Mouse (Mus musculus) neural tube, embryonic 13.5 days (tissue): ENCODE measurements around the gene Mdk. TPM values are rescaled to one million over a fixed set of nuclear protein-coding genes. Genes with fewer than 3 reads are reported as not detected.

Experiments used
- ATAC-seq: fragments of 200-750 bp; cut with Nextera tagmentation; 2 replicates; pipeline ENCODE4 v1.8.0; 2017; ENCODE audit warnings: low read depth, mild to moderate bottlenecking, moderate TSS enrichment, moderate library complexity
- H3K27ac ChIP-seq: fragments of 300-500 bp; sonication (generic); replicated peaks from 2 replicates; pipeline ENCODE4 v1.5.1; 2015; ENCODE audit warnings: moderate library complexity, mild to moderate bottlenecking, inconsistent platforms
- H3K27me3 ChIP-seq: fragments of 300-500 bp; sonication (generic); 2 replicates; pipeline ENCODE4 v1.6.1; 2015; ENCODE audit warnings: mild to moderate bottlenecking, inconsistent platforms
- H3K36me3 ChIP-seq: fragments of 300-500 bp; sonication (generic); 2 replicates; pipeline ENCODE4 v1.6.1; 2015; ENCODE audit warnings: mild to moderate bottlenecking, inconsistent platforms
- H3K4me1 ChIP-seq: fragments of 300-500 bp; sonication (generic); replicated peaks from 2 replicates; pipeline ENCODE4 v1.6.1; 2015; ENCODE audit warnings: inconsistent platforms
- H3K4me2 ChIP-seq: fragments of 300-500 bp; sonication (generic); 2 replicates; pipeline ENCODE4 v1.6.1; 2015; ENCODE audit warnings: inconsistent platforms, mild to moderate bottlenecking, moderate library complexity
- H3K4me3 ChIP-seq: fragments of 300-500 bp; sonication (generic); 2 replicates; pipeline ENCODE4 v1.5.1; 2015; ENCODE audit warnings: mild to moderate bottlenecking, inconsistent platforms
- H3K9ac ChIP-seq: fragments of 300-500 bp; sonication (generic); 2 replicates; pipeline ENCODE4 v1.6.1; 2015; ENCODE audit warnings: moderate library complexity, mild to moderate bottlenecking, inconsistent platforms
- H3K9me3 ChIP-seq: fragments of 300-500 bp; sonication (generic); 2 replicates; pipeline ENCODE4 v1.6.1; 2016; ENCODE audit warnings: inconsistent platforms
- WGBS: fragments of 180-500 bp; shearing (Covaris S2); methylation state at CpG from one replicate; pipeline ENCODE4 v1.1.7; 2015; 5-methylcytosine and 5-hydroxymethylcytosine counted together
- polyA plus RNA-seq: library from polyadenylated mRNA; unstranded; fragments of >200 nt; fragmentation: Nextera tagmentation; extraction: Ambion mirVana; gene quantifications from 2 replicates; pipeline ENCODE4 v1.2.1, GENCODE M21; 2015

Mdk gene
- polyA plus RNA-seq, 1 experiment from 2014 or later = 289 TPM

- Histone ChIP-seq H3K4me2 (peak overlapping the region; percentile 85), H3K9me3 (no peaks in the 10 kb centered on the region), H3K27me3 (peaks cover 9% of the 10 kb centered on the region; the same call in 1 of the 2 replicates), H3K36me3 (no peaks in the 10 kb centered on the region), H3K27ac (no peak overlapping the region), H3K4me3 (peak overlapping the region; percentile 12; the same call in 1 of the 2 replicates), H3K4me1 (peaks cover 31% of the 10 kb centered on the region), H3K9ac (peak overlapping the region; percentile 53; the same call in 1 of the 2 replicates)
- WGBS = 23% methylated on average over 20 of the region's 20 CpGs
- ATAC-seq = no peak
Observed at GRCm38 (mm10) chr2:91965417-91965816, 33.3 kb upstream of the Mdk start.

- no peak for ATAC-seq
- H3K9me3 ChIP-seq = no peaks in the 10 kb centered on the region
- WGBS = 81% methylated on average over 3 of the region's 3 CpGs
- peak overlapping the region; percentile 85 for H3K4me2 ChIP-seq
- no peak overlapping the region; the same call in 1 of the 2 replicates for H3K4me3 ChIP-seq
- H3K9ac ChIP-seq = no peak overlapping the region
- peaks cover 38% of the 10 kb centered on the region for H3K4me1 ChIP-seq
- H3K27me3 ChIP-seq = peaks cover 9% of the 10 kb centered on the region; the same call in 1 of the 2 replicates
- no peaks in the 10 kb centered on the region for H3K36me3 ChIP-seq
- H3K27ac ChIP-seq = no peak overlapping the region
Observed at GRCm38 (mm10) chr2:91964610-91965204, 32.6 kb upstream of the Mdk start.

GRCm38 (mm10) chr2:91963443-91963932, 31.4 kb upstream of the Mdk start:
- under 1% methylated on average over 47 of the region's 57 CpGs for WGBS
- no peaks in the 10 kb centered on the region for H3K36me3 ChIP-seq
- H3K4me1 ChIP-seq = peaks cover 50% of the 10 kb centered on the region
- H3K27me3 ChIP-seq = peaks cover 9% of the 10 kb centered on the region; the same call in 1 of the 2 replicates
- ATAC-seq = peak; percentile 94
- H3K9ac ChIP-seq = peak overlapping the region; percentile 93
- H3K4me2 ChIP-seq = peak overlapping the region; percentile 85
- H3K4me3 ChIP-seq = peak overlapping the region; percentile 82
- peak overlapping the region; percentile 85 for H3K27ac ChIP-seq
- no peaks in the 10 kb centered on the region for H3K9me3 ChIP-seq

- peak; percentile 69 for ATAC-seq
- H3K4me3 ChIP-seq = peak overlapping the region; percentile 82
- H3K27ac ChIP-seq = peak overlapping the region; percentile 85
- H3K36me3 ChIP-seq = no peaks in the 10 kb centered on the region
- under 1% methylated on average over 39 of the region's 39 CpGs for WGBS
- no peaks in the 10 kb centered on the region for H3K9me3 ChIP-seq
- peak overlapping the region; percentile 85 for H3K4me2 ChIP-seq
- peaks cover 9% of the 10 kb centered on the region; the same call in 1 of the 2 replicates for H3K27me3 ChIP-seq
- H3K9ac ChIP-seq = peak overlapping the region; percentile 93
- H3K4me1 ChIP-seq = peaks cover 53% of the 10 kb centered on the region
Observed at GRCm38 (mm10) chr2:91962864-91963401, 30.8 kb upstream of the Mdk start.

GRCm38 (mm10) chr2:91961901-91962761, 30.0 kb upstream of the Mdk start:
- 58% methylated on average over 4 of the region's 4 CpGs for WGBS
- no peaks in the 10 kb centered on the region for H3K36me3 ChIP-seq
- peaks cover 9% of the 10 kb centered on the region; the same call in 1 of the 2 replicates for H3K27me3 ChIP-seq
- H3K4me3 ChIP-seq = peak overlapping the region; percentile 82
- H3K4me2 ChIP-seq = peak overlapping the region; percentile 85
- peaks cover 61% of the 10 kb centered on the region for H3K4me1 ChIP-seq
- ATAC-seq = no peak
- H3K27ac ChIP-seq = no peak overlapping the region
- peak overlapping the region; percentile 93 for H3K9ac ChIP-seq
- H3K9me3 ChIP-seq = no peaks in the 10 kb centered on the region

GRCm38 (mm10) chr2:91960459-91960858, 28.4 kb upstream of the Mdk start:
- 84% methylated on average over 5 of the region's 5 CpGs for WGBS
- Histone ChIP-seq H3K9ac (no peak overlapping the region), H3K4me1 (peaks cover 63% of the 10 kb centered on the region), H3K36me3 (no peaks in the 10 kb centered on the region), H3K4me2 (no peak overlapping the region), H3K9me3 (no peaks in the 10 kb centered on the region), H3K27ac (no peak overlapping the region), H3K4me3 (no peak overlapping the region), H3K27me3 (peaks cover 4% of the 10 kb centered on the region; the same call in 1 of the 2 replicates)
- ATAC-seq = no peak

- Histone ChIP-seq H3K4me3 (no peak overlapping the region), H3K27ac (no peak overlapping the region), H3K4me1 (peaks cover 66% of the 10 kb centered on the region), H3K9me3 (no peaks in the 10 kb centered on the region), H3K9ac (no peak overlapping the region), H3K4me2 (no peak overlapping the region), H3K27me3 (no peaks in the 10 kb centered on the region; the same call in 1 of the 2 replicates), H3K36me3 (no peaks in the 10 kb centered on the region)
- 65% methylated on average over 11 of the region's 11 CpGs for WGBS
- ATAC-seq = no peak
Observed at GRCm38 (mm10) chr2:91959544-91960410, 27.7 kb upstream of the Mdk start.

GRCm38 (mm10) chr2:91958701-91959457, 26.8 kb upstream of the Mdk start:
- no peaks in the 10 kb centered on the region for H3K27me3 ChIP-seq
- H3K4me2 ChIP-seq = no peak overlapping the region
- WGBS = 49% methylated on average over 10 of the region's 10 CpGs
- no peak overlapping the region for H3K4me3 ChIP-seq
- no peaks in the 10 kb centered on the region for H3K9me3 ChIP-seq
- H3K27ac ChIP-seq = no peak overlapping the region
- 0 out of 2 replicates have a peak overlapping the region, but pooled peaks have one; percentile 12 for H3K9ac ChIP-seq
- no peaks in the 10 kb centered on the region for H3K36me3 ChIP-seq
- H3K4me1 ChIP-seq = peaks cover 72% of the 10 kb centered on the region
- ATAC-seq = no peak

- Histone ChIP-seq H3K36me3 (no peaks in the 10 kb centered on the region), H3K4me1 (peaks cover 79% of the 10 kb centered on the region), H3K9me3 (no peaks in the 10 kb centered on the region), H3K4me3 (no peak overlapping the region), H3K4me2 (no peak overlapping the region), H3K27ac (no peak overlapping the region), H3K9ac (no peak overlapping the region), H3K27me3 (no peaks in the 10 kb centered on the region)
- no peak for ATAC-seq
- WGBS = 86% methylated on average over 8 of the region's 8 CpGs
Observed at GRCm38 (mm10) chr2:91958049-91958448, 26.0 kb upstream of the Mdk start.

GRCm38 (mm10) chr2:91957096-91957495, 25.0 kb upstream of the Mdk start:
- Histone ChIP-seq H3K36me3 (no peaks in the 10 kb centered on the region), H3K4me1 (peaks cover 70% of the 10 kb centered on the region), H3K9me3 (no peaks in the 10 kb centered on the region), H3K4me2 (no peak overlapping the region), H3K9ac (no peak overlapping the region; the same call in 1 of the 2 replicates), H3K27me3 (no peaks in the 10 kb centered on the region), H3K27ac (peak overlapping the region; percentile 49; the same call in 1 of the 2 replicates), H3K4me3 (no peak overlapping the region)
- peak; percentile 64 for ATAC-seq
- 35% methylated on average over 4 of the region's 4 CpGs for WGBS

GRCm38 (mm10) chr2:91955875-91956274, 23.8 kb upstream of the Mdk start:
- H3K27ac ChIP-seq = no peak overlapping the region
- no peaks in the 10 kb centered on the region for H3K36me3 ChIP-seq
- no peak overlapping the region for H3K4me3 ChIP-seq
- H3K4me1 ChIP-seq = peaks cover 59% of the 10 kb centered on the region
- H3K9me3 ChIP-seq = no peaks in the 10 kb centered on the region
- no peak overlapping the region for H3K9ac ChIP-seq
- no peak for ATAC-seq
- WGBS = 91% methylated on average over 6 of the region's 6 CpGs
- no peak overlapping the region for H3K4me2 ChIP-seq
- H3K27me3 ChIP-seq = no peaks in the 10 kb centered on the region
